Mouse (Mus musculus): Measurements from ENCODE around the gene Cdh5.
"Not testable (repeated sequence)": the region's sequence is repeated elsewhere in the genome, so short reads cannot be mapped to it uniquely, and the experiment has no call there.

The Cdh5 gene

GRCm38 (mm10) chr8:104101415-104101814 lies at the start of gene Cdh5:
TSS of gene Cdh5 (plus strand) at chr8:104101625.
- DNase-seq = peak; percentile 69

GRCm38 (mm10) chr8:104059922-104060321 lies 41.5 kb upstream of the Cdh5 start:
- no peak for DNase-seq

GRCm38 (mm10) chr8:104060446-104060845 lies 41.0 kb upstream of the Cdh5 start:
- DNase-seq = no peak

- no peak for DNase-seq
Measured at GRCm38 (mm10) chr8:104061048-104061988, 40.1 kb upstream of the Cdh5 start.

- DNase-seq = no peak
Measured at GRCm38 (mm10) chr8:104061989-104062820, 39.2 kb upstream of the Cdh5 start.

- DNase-seq = no peak
Measured at GRCm38 (mm10) chr8:104065223-104065622, 36.2 kb upstream of the Cdh5 start.

GRCm38 (mm10) chr8:104065906-104066518 lies 35.4 kb upstream of the Cdh5 start:
- no peak for DNase-seq

- no peak for DNase-seq
Measured at GRCm38 (mm10) chr8:104067390-104067925, 34.0 kb upstream of the Cdh5 start.

GRCm38 (mm10) chr8:104068421-104069035 lies 32.9 kb upstream of the Cdh5 start:
- DNase-seq = no peak

- DNase-seq = not testable (repeated sequence)
Measured at GRCm38 (mm10) chr8:104070201-104070865, 31.1 kb upstream of the Cdh5 start.

- DNase-seq = no peak
Measured at GRCm38 (mm10) chr8:104070949-104071348, 30.5 kb upstream of the Cdh5 start.

- DNase-seq = no peak
Measured at GRCm38 (mm10) chr8:104075079-104075478, 26.3 kb upstream of the Cdh5 start.

- peak; percentile 44 for DNase-seq
Measured at GRCm38 (mm10) chr8:104076541-104077412, 24.6 kb upstream of the Cdh5 start.

- DNase-seq = no peak
Measured at GRCm38 (mm10) chr8:104078091-104078490, 23.3 kb upstream of the Cdh5 start.

- no peak for DNase-seq
Measured at GRCm38 (mm10) chr8:104085281-104085680, 16.1 kb upstream of the Cdh5 start.

GRCm38 (mm10) chr8:104086615-104087014 lies 14.8 kb upstream of the Cdh5 start:
- no peak for DNase-seq

- no peak for DNase-seq
Measured at GRCm38 (mm10) chr8:104087091-104087490, 14.3 kb upstream of the Cdh5 start.

GRCm38 (mm10) chr8:104087878-104088277 lies 13.5 kb upstream of the Cdh5 start:
- DNase-seq = not testable (repeated sequence)

- DNase-seq = no peak
Measured at GRCm38 (mm10) chr8:104088881-104089280, 12.5 kb upstream of the Cdh5 start.

GRCm38 (mm10) chr8:104090993-104091900 lies 10.2 kb upstream of the Cdh5 start:
- peak; percentile 37 for DNase-seq

Measured in kidney, adult 9 months (tissue).